Mouse (Mus musculus) forebrain, embryonic 16.5 days (tissue): ENCODE data around the gene Dusp15. TPM values are rescaled to one million over a fixed set of nuclear protein-coding genes. Genes with fewer than 3 reads are reported as not detected.

Source experiments
- ATAC-seq: fragments of 200-750 bp; cut with Nextera tagmentation; 2 replicates; pipeline ENCODE4 v1.8.0; 2017; ENCODE audit warnings: mild to moderate bottlenecking, moderate library complexity
- H3K27ac ChIP-seq: fragments of 300-500 bp; sonication (generic); 2 replicates; pipeline ENCODE4 v1.5.1; 2014; ENCODE audit warnings: low read length, control low read depth
- H3K27me3 ChIP-seq: fragments of 300-500 bp; sonication (generic); replicated peaks from 2 replicates; pipeline ENCODE4 v1.6.1; 2014; ENCODE audit warnings: low read length; ENCODE audit not compliant: control insufficient read depth, insufficient read depth
- H3K36me3 ChIP-seq: fragments of 300-500 bp; sonication (generic); 2 replicates; pipeline ENCODE4 v1.6.1; 2014; ENCODE audit not compliant: control insufficient read depth, insufficient read depth
- H3K4me1 ChIP-seq: fragments of 300-500 bp; sonication (generic); replicated peaks from 2 replicates; pipeline ENCODE4 v1.6.1; 2014; ENCODE audit warnings: low read length; ENCODE audit not compliant: control insufficient read depth, insufficient read depth
- H3K4me2 ChIP-seq: fragments of 300-500 bp; sonication (generic); 2 replicates; pipeline ENCODE4 v1.6.1; 2014; ENCODE audit warnings: mild to moderate bottlenecking, low read length, control low read depth
- H3K4me3 ChIP-seq: fragments of 300-500 bp; sonication (generic); replicated peaks from 2 replicates; pipeline ENCODE4 v1.5.1; 2014; ENCODE audit warnings: mild to moderate bottlenecking, low read length, control low read depth
- H3K9ac ChIP-seq: fragments of 300-500 bp; sonication (generic); replicated peaks from 2 replicates; pipeline ENCODE4 v1.6.1; 2014; ENCODE audit warnings: low read depth, low read length, control low read depth
- H3K9me3 ChIP-seq: fragments of 300-500 bp; sonication (generic); 2 replicates; pipeline ENCODE4 v1.6.1; 2016; ENCODE audit warnings: low read length; ENCODE audit not compliant: control insufficient read depth
- WGBS: fragments of 180-500 bp; shearing (Covaris S2); extraction: QIAGEN DNeasy Blood & Tissue Kit; methylation state at CpG from one replicate; pipeline ENCODE4 v1.1.7; 2014; 5-methylcytosine and 5-hydroxymethylcytosine counted together
- polyA plus RNA-seq: library from polyadenylated mRNA; unstranded; fragments of >200 nt; fragmentation: Nextera tagmentation; extraction: Ambion mirVana; gene quantifications from 2 replicates; pipeline ENCODE4 v1.2.1, GENCODE M21; 2015

Dusp15 gene
- polyA plus RNA-seq, 1 experiment from 2014 or later = 8.6 TPM

GRCm38 (mm10) chr2:152902658-152903057, 48.8 kb downstream of the Dusp15 start:
- Histone ChIP-seq H3K4me3 (no peak overlapping the region), H3K9ac (no peak overlapping the region), H3K27me3 (no peaks in the 10 kb centered on the region), H3K27ac (no peak overlapping the region), H3K4me1 (peaks cover 12% of the 10 kb centered on the region), H3K4me2 (no peak overlapping the region), H3K9me3 (no peaks in the 10 kb centered on the region), H3K36me3 (no peaks in the 10 kb centered on the region)
- no peak for ATAC-seq
- WGBS = 10% methylated on average over 2 of the region's 3 CpGs

- WGBS = 90% methylated on average over 15 of the region's 15 CpGs
- H3K36me3 ChIP-seq = no peaks in the 10 kb centered on the region
- ATAC-seq = no peak
These were observed 50.2 kb downstream of the Dusp15 start for GRCm38 (mm10) chr2:152901296-152901695.

GRCm38 (mm10) chr2:152899011-152899410, 52.5 kb downstream of the Dusp15 start:
- Histone ChIP-seq H3K4me1 (no peaks in the 10 kb centered on the region), H3K9me3 (no peaks in the 10 kb centered on the region), H3K4me2 (no peak overlapping the region), H3K36me3 (0 out of 2 replicates have a peak, but pooled peaks cover 2% of the 10 kb centered on the region), H3K4me3 (no peak overlapping the region), H3K9ac (no peak overlapping the region), H3K27ac (no peak overlapping the region), H3K27me3 (no peaks in the 10 kb centered on the region)
- WGBS = 84% methylated on average over 6 of the region's 6 CpGs
- ATAC-seq = no peak

More at GRCm38 (mm10) chr2:152901296-152901695, 50.2 kb downstream of the Dusp15 start:
- Histone ChIP-seq H3K9me3 (no peaks in the 10 kb centered on the region), H3K4me1 (no peaks in the 10 kb centered on the region), H3K27ac (no peak overlapping the region), H3K27me3 (no peaks in the 10 kb centered on the region), H3K9ac (no peak overlapping the region), H3K4me3 (no peak overlapping the region), H3K4me2 (no peak overlapping the region)

DNA sequence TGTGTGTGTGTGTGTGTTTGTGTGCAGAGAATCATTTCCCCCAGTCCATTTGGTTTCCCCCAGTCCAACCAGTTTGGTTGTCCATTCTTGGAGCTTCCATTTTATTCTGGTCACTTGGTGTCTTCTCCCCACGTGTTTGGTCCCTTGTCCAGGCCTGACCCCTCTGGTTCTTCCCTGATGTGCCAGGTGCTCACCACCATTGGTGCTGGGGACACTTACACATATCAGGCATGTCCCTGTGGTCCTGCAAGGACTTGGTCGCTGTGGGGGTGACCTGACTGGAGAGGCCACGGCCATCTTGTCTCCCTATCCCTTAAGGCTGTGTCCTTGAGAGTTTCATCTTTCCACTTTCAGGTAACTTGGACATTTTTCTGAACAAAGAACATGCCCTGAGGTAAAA, 54.6 kb downstream of the Dusp15 start:
- 94% methylated on average over 3 of the region's 3 CpGs for WGBS
- H3K4me3 ChIP-seq = no peak overlapping the region
- no peaks in the 10 kb centered on the region for H3K4me1 ChIP-seq
- H3K9ac ChIP-seq = no peak overlapping the region
- no peaks in the 10 kb centered on the region for H3K27me3 ChIP-seq
- no peaks in the 10 kb centered on the region for H3K9me3 ChIP-seq
- H3K4me2 ChIP-seq = no peak overlapping the region
- H3K36me3 ChIP-seq = peaks cover 2% of the 10 kb centered on the region; the same call in 1 of the 2 replicates
- no peak overlapping the region for H3K27ac ChIP-seq
- ATAC-seq = no peak

GRCm38 (mm10) chr2:152895834-152896233, 55.7 kb downstream of the Dusp15 start:
- WGBS = 87% methylated on average over 9 of the region's 9 CpGs
- Histone ChIP-seq H3K9me3 (no peaks in the 10 kb centered on the region), H3K4me1 (no peaks in the 10 kb centered on the region), H3K4me2 (no peak overlapping the region), H3K36me3 (peaks cover 4% of the 10 kb centered on the region; the same call in 1 of the 2 replicates), H3K4me3 (no peak overlapping the region), H3K9ac (no peak overlapping the region), H3K27ac (no peak overlapping the region), H3K27me3 (no peaks in the 10 kb centered on the region)
- no peak for ATAC-seq

Other genes starting within 250 kb of the Dusp15 start
- 22.3 and 26.0 TPM in 2 replicates for gene Id1, start 215.4 kb downstream of the Dusp15 start, polyA plus RNA-seq
- gene Cox4i2, start 197.5 kb downstream of the Dusp15 start, polyA plus RNA-seq = 4.7 and 6.0 TPM in 2 replicates
- 176 and 188 TPM in 2 replicates for gene Bcl2l1, start 120.0 kb downstream of the Dusp15 start, polyA plus RNA-seq
- 40.0 and 49.6 TPM in 2 replicates for gene Tpx2, start 103.7 kb downstream of the Dusp15 start, polyA plus RNA-seq
- gene Mylk2, start 40.3 kb downstream of the Dusp15 start, polyA plus RNA-seq = not detected in 2 replicates
- gene Foxs1, start 18.5 kb downstream of the Dusp15 start, polyA plus RNA-seq = 3.6 and 3.7 TPM in 2 replicates
- 2.1 and 3.5 TPM in 2 replicates for gene Ttll9, start 10.8 kb upstream of the Dusp15 start, polyA plus RNA-seq
- gene Pdrg1, start 63.7 kb upstream of the Dusp15 start, polyA plus RNA-seq = 187 and 204 TPM in 2 replicates
- 1.6 and 2.0 TPM in 2 replicates for gene Xkr7, start 80.2 kb upstream of the Dusp15 start, polyA plus RNA-seq
- 0.85 and 0.94 TPM in 2 replicates for gene Ccm2l, start 114.3 kb upstream of the Dusp15 start, polyA plus RNA-seq
- 1.8 and 2.1 TPM in 2 replicates for gene Hck, start 156.8 kb upstream of the Dusp15 start, polyA plus RNA-seq
- gene Tm9sf4, start 209.6 kb upstream of the Dusp15 start, polyA plus RNA-seq = 74.5 and 78.9 TPM in 2 replicates